Mouse (Mus musculus) lung, postnatal 4 days (tissue): Measurements from ENCODE around the gene Panx1.
A peak's percentile ranks its signal among the peaks of the same experiment; 100 is the strongest.

ENCODE experiments used
- DNase-seq, 2 experiments: peaks; one replicate each; pipeline ENCODE4 v3.0.0; 2021

Panx1 gene

GRCm38 (mm10) chr9:15021156-15021555 lies 24.1 kb downstream of the Panx1 start:
- DNase-seq: no peak

GRCm38 (mm10) chr9:15020561-15021080 lies 24.7 kb downstream of the Panx1 start:
- DNase-seq: no peak

GRCm38 (mm10) chr9:15018756-15019131 lies 26.5 kb downstream of the Panx1 start:
- DNase-seq: no peak

GRCm38 (mm10) chr9:15017791-15018755 lies 27.2 kb downstream of the Panx1 start:
- DNase-seq: peak in 1 of 2 experiments; percentile 19

- peak; percentile 43 to 79 for DNase-seq
Observed at GRCm38 (mm10) chr9:15015223-15015956, 29.9 kb downstream of the Panx1 start.

GRCm38 (mm10) chr9:15007566-15007965 lies 37.7 kb downstream of the Panx1 start:
- DNase-seq: no peak

GRCm38 (mm10) chr9:15004298-15004685 lies 41.0 kb downstream of the Panx1 start:
- no peak for DNase-seq

- DNase-seq: no peak
Observed at GRCm38 (mm10) chr9:15003676-15004297, 41.5 kb downstream of the Panx1 start.

- no peak for DNase-seq
Observed at GRCm38 (mm10) chr9:15002995-15003613, 42.2 kb downstream of the Panx1 start.

- no peak for DNase-seq
Observed at GRCm38 (mm10) chr9:14998790-14999189, 46.5 kb downstream of the Panx1 start.

GRCm38 (mm10) chr9:14997271-14998055 lies 47.8 kb downstream of the Panx1 start:
- no peak for DNase-seq

GRCm38 (mm10) chr9:14995525-14995924 lies 49.8 kb downstream of the Panx1 start:
- DNase-seq: no peak

- no peak for DNase-seq
Observed at GRCm38 (mm10) chr9:14988606-14989293, 56.5 kb downstream of the Panx1 start.

- DNase-seq: no peak
Observed at GRCm38 (mm10) chr9:14983141-14983540, 62.1 kb downstream of the Panx1 start.

- DNase-seq: no peak
Observed at GRCm38 (mm10) chr9:14982683-14983082, 62.6 kb downstream of the Panx1 start.

GRCm38 (mm10) chr9:14981539-14982155 lies 63.6 kb downstream of the Panx1 start:
- DNase-seq: no peak

GRCm38 (mm10) chr9:14974251-14975232 lies 70.7 kb downstream of the Panx1 start:
- DNase-seq: no peak

- no peak for DNase-seq
Observed at GRCm38 (mm10) chr9:14973762-14974161, 71.5 kb downstream of the Panx1 start.

GRCm38 (mm10) chr9:14970805-14971525 lies 74.3 kb downstream of the Panx1 start:
- DNase-seq: no peak
